Mouse (Mus musculus): ENCODE measurements around the gene Apobec4. TPM values are rescaled to one million over a fixed set of nuclear protein-coding genes. Genes with fewer than 3 reads are reported as not detected.

The Apobec4 gene
- polyA plus RNA-seq (2012; rRNA removed): 0.16 and 0.46 TPM in 2 replicates

DNA sequence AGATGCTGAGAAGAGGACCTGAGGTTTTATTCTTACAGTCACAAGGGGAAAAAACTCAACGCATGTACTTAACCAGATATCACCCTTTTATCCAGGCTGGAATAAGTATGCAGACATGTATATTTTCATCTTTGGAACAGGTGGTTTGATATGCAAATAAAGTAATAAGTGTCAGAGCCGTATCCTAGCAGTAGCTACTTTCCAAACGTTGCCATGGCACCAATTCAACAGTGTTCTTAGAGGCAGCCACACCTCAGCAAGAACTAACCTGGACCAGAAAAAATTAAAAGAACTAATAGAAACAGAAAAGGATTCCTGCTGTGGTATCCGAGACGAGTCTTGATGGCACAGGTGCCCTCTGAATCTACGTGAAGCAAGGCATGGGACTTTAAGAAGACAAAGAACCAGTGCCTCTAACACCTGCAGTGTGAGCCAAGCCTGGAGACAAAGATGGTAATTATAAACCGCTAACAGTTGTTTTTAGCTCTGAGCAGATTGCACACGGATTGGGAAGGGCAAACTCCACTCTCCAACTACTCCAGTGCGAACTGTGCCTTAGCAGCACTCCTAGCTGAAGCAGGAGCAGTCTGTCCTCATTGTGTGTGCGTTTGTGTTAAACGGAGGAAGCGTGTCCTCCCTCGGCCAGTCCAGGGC is at the start of gene Apobec4:
Gene Apobec4 (plus strand): TSS at position 240 of the 654 bp plus-strand sequence.
- H3K4me3 ChIP-seq (replicated peaks; ENCODE audit: extremely low read depth, low read depth, low read length): no peak within 1 kb of the TSS
- no peak for DNase-seq
- TF ChIP-seq POLR2A (IDR thresholded peaks at IDR 0.05; ENCODE audit: borderline replicate concordance, extremely low read depth, low read depth, low read length) (no peak), CTCF (IDR thresholded peaks at IDR 0.05; ENCODE audit: insufficient read depth, low read length) (no peak)
- WGBS: 61% methylated on average over 13 of the region's 13 CpGs
- no peaks in the 10 kb centered on the region; the same call in 1 of the 2 replicates for H3K4me1 ChIP-seq (ENCODE audit: control insufficient read depth, insufficient read depth, low read length)

DNA sequence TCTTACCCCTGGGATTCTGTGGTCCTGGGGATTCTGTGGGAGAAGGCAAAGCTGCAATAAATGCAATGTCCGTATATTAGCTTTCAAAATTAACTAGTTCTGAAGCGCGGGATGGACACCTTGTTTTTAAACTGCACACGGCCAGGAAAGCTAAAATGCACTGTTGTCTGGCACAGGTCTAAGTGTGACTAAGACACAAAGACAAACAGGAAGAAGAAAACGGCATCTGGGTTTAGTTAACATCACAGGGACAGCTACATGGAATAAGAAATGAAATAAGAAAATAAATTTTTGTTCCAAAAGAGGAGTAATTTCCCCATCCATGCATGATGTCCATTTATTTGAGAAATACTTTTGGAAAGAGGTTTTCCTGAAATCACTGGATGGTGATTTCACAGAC is 49.3 kb upstream of the Apobec4 start:
- DNase-seq: no peak
- 76% methylated on average over 5 of the region's 5 CpGs for whole genome bisulfite sequencing
- TF ChIP-seq POLR2A (IDR thresholded peaks at IDR 0.05; ENCODE audit: borderline replicate concordance, extremely low read depth, low read depth, low read length): no peak
- TF ChIP-seq CTCF (IDR thresholded peaks at IDR 0.05; ENCODE audit: insufficient read depth, low read length): no peak
- no peak overlapping the region for H3K4me3 ChIP-seq (replicated peaks; ENCODE audit: extremely low read depth, low read depth, low read length)
- H3K4me1 ChIP-seq (ENCODE audit: control insufficient read depth, insufficient read depth, low read length): no peaks in the 10 kb centered on the region; the same call in 1 of the 2 replicates

DNA sequence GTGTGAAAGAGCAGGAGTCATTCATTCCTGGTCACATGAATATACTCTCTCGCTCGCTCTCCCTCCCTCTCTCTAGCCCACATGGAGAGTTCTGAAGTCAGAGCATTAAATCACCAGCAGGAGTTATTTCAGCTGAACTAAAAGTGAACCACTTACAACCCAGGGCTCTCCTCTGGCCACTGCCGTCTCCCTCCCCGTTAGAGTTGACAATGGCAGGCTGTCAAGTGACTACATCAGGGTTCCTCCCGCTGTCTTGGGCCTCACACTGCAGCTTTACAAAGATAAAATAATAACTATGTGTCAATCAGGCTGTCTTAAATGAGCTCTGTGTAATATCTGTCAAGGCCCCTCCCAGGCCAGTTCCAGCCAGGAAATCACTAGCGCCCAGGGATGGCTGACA is 47.4 kb upstream of the Apobec4 start:
- 53% methylated on average over 6 of the region's 6 CpGs for WGBS
- DNase-seq: no peak
- TF ChIP-seq CTCF (IDR thresholded peaks at IDR 0.05; ENCODE audit: insufficient read depth, low read length) (no peak), POLR2A (IDR thresholded peaks at IDR 0.05; ENCODE audit: borderline replicate concordance, extremely low read depth, low read depth, low read length) (no peak)

DNA sequence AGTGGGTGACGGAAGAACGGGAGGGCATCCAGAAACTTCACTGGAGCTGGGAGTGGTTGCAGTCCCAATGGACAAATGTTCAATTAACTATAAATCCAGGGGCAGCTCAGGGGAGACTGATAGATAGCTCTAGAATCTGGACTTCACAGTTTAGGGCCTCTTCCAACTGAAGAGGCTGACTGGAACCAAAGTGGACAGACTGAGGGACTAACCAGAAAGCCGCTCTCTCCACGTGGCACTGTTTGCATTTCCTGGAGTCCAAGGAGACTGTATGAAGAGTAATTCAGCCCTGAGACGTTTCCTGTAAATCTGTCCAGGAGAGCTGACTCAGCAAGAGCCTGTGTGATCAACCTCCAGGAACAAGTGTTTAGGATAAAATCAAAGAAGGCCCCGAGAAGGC is 46.4 kb upstream of the Apobec4 start:
- H3K4me3 ChIP-seq (replicated peaks; ENCODE audit: extremely low read depth, low read depth, low read length): no peak overlapping the region
- TF ChIP-seq POLR2A (IDR thresholded peaks at IDR 0.05; ENCODE audit: borderline replicate concordance, extremely low read depth, low read depth, low read length) (no peak), CTCF (IDR thresholded peaks at IDR 0.05; ENCODE audit: insufficient read depth, low read length) (no peak)
- WGBS: 30% methylated on average over 6 of the region's 6 CpGs
- no peak for DNase-seq
- no peaks in the 10 kb centered on the region; the same call in 1 of the 2 replicates for H3K4me1 ChIP-seq (ENCODE audit: control insufficient read depth, insufficient read depth, low read length)

More for the DNA sequence above, 47.4 kb upstream of the Apobec4 start:
- H3K4me3 ChIP-seq (replicated peaks; ENCODE audit: extremely low read depth, low read depth, low read length): no peak overlapping the region
- no peaks in the 10 kb centered on the region; the same call in 1 of the 2 replicates for H3K4me1 ChIP-seq (ENCODE audit: control insufficient read depth, insufficient read depth, low read length)

DNA sequence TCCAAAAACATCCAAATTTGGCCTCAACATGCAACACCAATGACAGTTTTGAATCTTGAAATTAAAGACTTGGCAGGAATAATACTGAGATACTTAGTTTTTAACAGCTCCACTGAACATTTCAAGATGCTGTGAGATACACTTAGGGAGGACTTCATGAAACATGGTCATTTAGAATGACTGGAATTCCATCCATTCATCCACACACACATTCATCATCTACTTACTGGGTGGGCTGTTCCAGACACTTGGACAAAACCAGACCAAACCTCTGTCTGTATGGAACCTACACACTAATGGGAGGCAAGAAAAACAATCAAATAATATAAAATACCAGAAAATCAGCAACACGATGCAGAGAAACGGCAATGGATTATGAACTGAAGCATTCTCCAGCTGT is 42.8 kb upstream of the Apobec4 start:
- TF ChIP-seq CTCF (IDR thresholded peaks at IDR 0.05; ENCODE audit: insufficient read depth, low read length): no peak
- no peak for TF ChIP-seq POLR2A (IDR thresholded peaks at IDR 0.05; ENCODE audit: borderline replicate concordance, extremely low read depth, low read depth, low read length)
- WGBS: 77% methylated on average over 2 of the region's 2 CpGs
- H3K4me1 ChIP-seq (ENCODE audit: control insufficient read depth, insufficient read depth, low read length): no peaks in the 10 kb centered on the region; the same call in 1 of the 2 replicates
- DNase-seq: no peak
- no peak overlapping the region for H3K4me3 ChIP-seq (replicated peaks; ENCODE audit: extremely low read depth, low read depth, low read length)

DNA sequence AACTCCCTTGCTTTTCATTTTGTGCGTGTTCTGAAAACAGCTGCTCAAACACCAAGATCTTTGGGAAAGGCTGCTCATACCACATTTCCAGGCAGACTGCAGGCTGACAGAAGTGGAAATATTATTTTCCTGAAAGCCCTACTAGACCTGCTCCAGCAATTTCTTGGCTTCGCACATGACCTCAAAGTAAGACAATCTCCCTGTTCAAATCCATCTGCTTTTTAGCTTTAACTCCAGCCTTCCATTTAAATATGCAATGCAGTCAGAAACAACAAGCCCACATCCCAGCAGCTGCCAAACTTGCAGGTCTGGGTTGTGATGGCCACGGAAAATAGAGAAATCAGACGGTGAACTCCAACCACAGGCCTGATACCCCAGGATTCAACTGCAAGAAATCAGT is 39.3 kb upstream of the Apobec4 start:
- Histone ChIP-seq H3K4me1 (ENCODE audit: control insufficient read depth, insufficient read depth, low read length) (no peaks in the 10 kb centered on the region), H3K4me3 (replicated peaks; ENCODE audit: extremely low read depth, low read depth, low read length) (no peak overlapping the region)
- TF ChIP-seq CTCF (IDR thresholded peaks at IDR 0.05; ENCODE audit: insufficient read depth, low read length) (no peak), POLR2A (IDR thresholded peaks at IDR 0.05; ENCODE audit: borderline replicate concordance, extremely low read depth, low read depth, low read length) (no peak)
- WGBS: 77% methylated on average over 4 of the region's 4 CpGs
- no peak for DNase-seq

DNA sequence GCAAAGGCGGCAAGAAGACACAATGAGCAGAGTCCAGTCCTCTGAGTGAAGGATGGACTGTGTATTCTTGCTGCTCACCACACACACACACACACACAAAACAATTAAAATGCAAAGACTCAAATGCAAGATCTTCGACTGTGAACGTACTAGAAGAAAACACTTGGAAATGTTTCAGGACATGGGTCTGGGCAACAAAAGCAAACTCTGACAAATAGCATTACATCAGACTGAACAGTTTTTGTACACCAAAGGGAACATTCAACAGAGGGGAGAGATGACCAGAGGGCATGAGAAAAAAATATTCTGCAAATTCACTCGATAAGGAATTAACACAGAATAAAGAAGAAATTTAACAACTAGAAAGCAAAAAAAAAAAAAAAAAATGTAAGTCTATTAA is 36.4 kb upstream of the Apobec4 start:
- 84% methylated on average over 4 of the region's 4 CpGs for WGBS
- TF ChIP-seq CTCF (IDR thresholded peaks at IDR 0.05; ENCODE audit: insufficient read depth, low read length): no peak
- no peak for TF ChIP-seq POLR2A (IDR thresholded peaks at IDR 0.05; ENCODE audit: borderline replicate concordance, extremely low read depth, low read depth, low read length)

DNA sequence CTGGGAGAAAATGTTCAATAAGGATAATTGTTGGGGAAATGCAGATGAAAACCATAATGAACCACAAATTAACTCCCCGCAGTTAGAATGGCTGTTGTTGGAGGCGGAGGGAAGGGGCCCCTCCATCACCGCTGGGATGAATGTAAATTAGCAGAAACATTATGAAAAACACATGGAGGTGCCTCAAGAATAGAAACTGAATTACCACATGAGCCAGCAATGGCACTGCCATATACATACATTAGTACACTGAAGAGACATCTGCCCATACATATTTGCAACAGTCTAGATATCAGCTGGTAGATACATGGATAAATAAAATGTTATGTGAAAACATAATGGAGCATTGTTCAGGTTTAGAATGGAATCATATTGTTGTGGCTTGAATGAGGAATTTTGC is 35.9 kb upstream of the Apobec4 start:
- DNase-seq: no peak
- Histone ChIP-seq H3K4me3 (replicated peaks; ENCODE audit: extremely low read depth, low read depth, low read length) (no peak overlapping the region), H3K4me1 (ENCODE audit: control insufficient read depth, insufficient read depth, low read length) (no peaks in the 10 kb centered on the region; the same call in 1 of the 2 replicates)
- WGBS: 97% methylated on average over 3 of the region's 3 CpGs
- TF ChIP-seq POLR2A (IDR thresholded peaks at IDR 0.05; ENCODE audit: borderline replicate concordance, extremely low read depth, low read depth, low read length) (no peak), CTCF (IDR thresholded peaks at IDR 0.05; ENCODE audit: insufficient read depth, low read length) (no peak)

More for the DNA sequence above, 36.4 kb upstream of the Apobec4 start:
- no peak for DNase-seq
- Histone ChIP-seq H3K4me3 (replicated peaks; ENCODE audit: extremely low read depth, low read depth, low read length) (no peak overlapping the region), H3K4me1 (ENCODE audit: control insufficient read depth, insufficient read depth, low read length) (no peaks in the 10 kb centered on the region; the same call in 1 of the 2 replicates)

DNA sequence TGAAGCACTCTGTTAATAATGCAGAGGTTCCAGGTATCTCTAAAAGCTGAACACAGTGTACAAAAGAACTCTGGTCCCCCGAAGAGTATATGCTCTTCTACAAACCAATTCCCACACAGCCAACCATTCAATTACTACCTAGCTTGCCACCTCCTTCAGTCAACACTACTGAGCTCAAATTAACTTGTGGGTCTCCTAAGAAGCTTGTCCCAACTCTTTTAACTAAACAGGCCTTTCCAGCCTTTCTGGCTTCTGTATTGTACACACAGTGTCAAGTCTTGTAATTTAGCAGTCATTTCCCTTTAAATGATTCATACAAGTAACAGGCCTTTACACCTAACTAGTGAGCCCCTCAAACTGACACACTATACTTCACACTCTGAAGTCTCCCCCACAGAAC is 33.0 kb upstream of the Apobec4 start:
- no peak for DNase-seq
- peaks cover 2% of the 10 kb centered on the region; the same call in 1 of the 2 replicates for H3K4me1 ChIP-seq (ENCODE audit: control insufficient read depth, insufficient read depth, low read length)
- no peak for TF ChIP-seq CTCF (IDR thresholded peaks at IDR 0.05; ENCODE audit: insufficient read depth, low read length)
- TF ChIP-seq POLR2A (IDR thresholded peaks at IDR 0.05; ENCODE audit: borderline replicate concordance, extremely low read depth, low read depth, low read length): no peak

DNA sequence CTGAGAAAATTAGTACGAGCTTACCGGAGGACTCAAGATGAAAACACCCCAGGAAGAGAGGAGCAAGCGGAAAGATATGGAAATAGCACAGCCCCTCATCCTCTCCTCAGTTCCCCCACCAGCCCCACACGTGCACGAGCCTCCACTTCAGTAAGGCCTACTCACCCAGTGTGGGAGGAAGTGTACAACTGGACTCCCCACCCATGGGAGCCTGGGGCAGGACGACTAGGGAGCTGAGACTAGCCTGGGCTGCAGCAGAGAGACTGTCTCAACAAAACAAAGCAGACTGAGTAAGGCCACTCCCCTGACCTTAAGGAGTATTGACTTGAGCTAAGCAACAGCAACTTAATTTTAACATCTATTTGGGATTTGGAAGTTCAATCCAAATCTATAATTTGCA is 32.2 kb upstream of the Apobec4 start:
- no peak for DNase-seq
- peaks cover 2% of the 10 kb centered on the region; the same call in 1 of the 2 replicates for H3K4me1 ChIP-seq (ENCODE audit: control insufficient read depth, insufficient read depth, low read length)
- no peak overlapping the region for H3K4me3 ChIP-seq (replicated peaks; ENCODE audit: extremely low read depth, low read depth, low read length)
- 28% methylated on average over 6 of the region's 6 CpGs for WGBS
- no peak for TF ChIP-seq POLR2A (IDR thresholded peaks at IDR 0.05; ENCODE audit: borderline replicate concordance, extremely low read depth, low read depth, low read length)
- TF ChIP-seq CTCF (IDR thresholded peaks at IDR 0.05; ENCODE audit: insufficient read depth, low read length): no peak

More for the DNA sequence above, 33.0 kb upstream of the Apobec4 start:
- H3K4me3 ChIP-seq (replicated peaks; ENCODE audit: extremely low read depth, low read depth, low read length): no peak overlapping the region
- WGBS: 81% methylated on average over 1 of the region's 1 CpGs
